Mouse (Mus musculus): ENCODE results near the gene Pdia4. TPM values are rescaled to one million over a fixed set of nuclear protein-coding genes. Genes with fewer than 3 reads are reported as not detected.

Pdia4 gene
- polyA plus RNA-seq, 1 experiment from 2014 or later = 351 TPM

DNA sequence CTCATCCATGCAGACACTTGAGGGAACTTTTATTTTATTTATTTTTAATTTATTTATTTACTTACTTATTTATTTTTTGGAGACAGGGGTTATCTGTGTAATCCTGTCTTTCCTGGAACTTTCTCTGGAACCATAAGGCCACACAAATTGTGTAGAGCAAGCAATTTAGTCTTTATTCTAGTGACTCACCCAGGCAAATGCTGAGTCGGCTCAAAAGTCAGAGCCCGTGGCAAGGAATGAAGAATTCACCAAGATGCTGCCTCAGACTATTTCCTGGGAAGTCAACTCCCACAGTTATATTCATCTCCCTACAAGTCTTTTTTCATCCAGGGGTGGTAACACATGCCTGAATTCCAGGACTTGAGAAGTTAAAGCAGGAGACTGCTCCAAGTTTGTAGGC, 7.7 kb downstream of the Pdia4 start:
- no peaks in the 10 kb centered on the region for H3K27me3 ChIP-seq (ENCODE audit: control insufficient read depth, insufficient read depth, low read length)
- 77% methylated on average over 2 of the region's 2 CpGs for WGBS
- H3K4me1 ChIP-seq (ENCODE audit: control insufficient read depth, insufficient read depth, low read length) = peaks cover 5% of the 10 kb centered on the region
- H3K36me3 ChIP-seq (ENCODE audit: control insufficient read depth, insufficient read depth, low read length) = peaks cover 74% of the 10 kb centered on the region
- no peak for ATAC-seq (ENCODE audit: low FRiP score, low TSS enrichment)
- no peak overlapping the region for H3K9ac ChIP-seq (ENCODE audit: low read depth, low read length)
- no peak overlapping the region for H3K4me2 ChIP-seq (replicated peaks; ENCODE audit: low read depth, low read length)
- no peaks in the 10 kb centered on the region for H3K9me3 ChIP-seq (ENCODE audit: control insufficient read depth, low read length)
- H3K27ac ChIP-seq (ENCODE audit: low read depth, low read length) = no peak overlapping the region
- no peak overlapping the region for H3K4me3 ChIP-seq (ENCODE audit: low read length)

DNA sequence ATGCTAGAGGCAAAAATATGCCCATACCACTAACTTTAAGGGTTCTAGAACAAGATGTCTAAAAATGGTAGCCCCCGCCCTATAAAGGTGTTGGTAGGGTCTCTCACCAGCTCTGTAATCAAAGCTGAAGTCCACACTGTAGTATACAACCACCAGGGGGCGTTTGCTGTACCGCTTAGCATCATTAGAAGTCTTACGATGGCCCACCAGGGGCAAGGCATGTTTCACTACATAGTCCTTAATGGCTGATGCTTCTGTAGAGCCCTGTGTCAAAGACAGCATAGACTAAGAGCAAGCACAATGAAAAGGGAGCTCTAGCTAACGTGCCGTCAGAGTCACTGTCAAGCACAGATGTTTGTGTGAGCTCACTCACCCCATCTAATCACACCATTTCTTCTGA, 14.2 kb downstream of the Pdia4 start:
- Histone ChIP-seq H3K27me3 (ENCODE audit: control insufficient read depth, insufficient read depth, low read length) (no peaks in the 10 kb centered on the region), H3K4me2 (replicated peaks; ENCODE audit: low read depth, low read length) (no peak overlapping the region), H3K4me1 (ENCODE audit: control insufficient read depth, insufficient read depth, low read length) (no peaks in the 10 kb centered on the region), H3K9ac (ENCODE audit: low read depth, low read length) (no peak overlapping the region), H3K36me3 (ENCODE audit: control insufficient read depth, insufficient read depth, low read length) (peaks cover 92% of the 10 kb centered on the region), H3K4me3 (ENCODE audit: low read length) (no peak overlapping the region), H3K27ac (ENCODE audit: low read depth, low read length) (no peak overlapping the region), H3K9me3 (ENCODE audit: control insufficient read depth, low read length) (no peaks in the 10 kb centered on the region)
- 50% methylated on average over 6 of the region's 6 CpGs for WGBS
- ATAC-seq (ENCODE audit: low FRiP score, low TSS enrichment) = peak; percentile 68

DNA sequence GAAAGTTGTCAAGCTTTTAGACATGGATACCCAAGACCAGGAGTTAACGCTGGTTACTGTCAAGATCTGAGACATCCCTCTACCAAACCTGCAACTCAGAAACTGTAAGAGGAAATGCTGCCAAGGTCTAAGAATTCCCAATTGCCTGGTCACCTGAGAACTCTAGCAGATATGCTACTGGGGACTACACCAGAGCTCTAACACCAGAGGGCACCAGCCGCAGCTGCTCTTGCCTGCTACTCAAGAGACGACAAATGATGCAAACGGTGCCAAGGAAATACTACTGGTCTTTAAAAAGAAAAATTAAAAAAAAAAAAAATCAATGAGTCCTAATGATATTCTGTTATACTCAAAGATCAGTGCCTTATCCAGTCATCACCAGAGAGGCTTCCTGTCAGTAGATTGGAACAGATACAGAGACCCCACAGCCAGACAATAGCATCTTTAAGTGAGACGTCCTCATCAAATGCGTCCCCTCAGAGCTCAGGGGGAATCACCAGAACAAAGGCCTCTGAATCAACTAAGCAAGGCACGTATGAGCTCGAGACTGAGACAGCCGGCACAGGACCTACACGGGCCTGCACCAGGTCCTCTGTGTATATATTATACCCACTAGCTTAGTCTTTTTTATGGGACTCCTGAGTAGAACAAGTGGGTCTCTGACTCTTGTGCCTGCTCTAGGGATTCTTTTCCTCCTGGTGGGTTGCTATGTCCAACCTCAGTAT, 19.0 kb downstream of the Pdia4 start:
- 70% methylated on average over 10 of the region's 10 CpGs for WGBS
- Histone ChIP-seq H3K27ac (ENCODE audit: low read depth, low read length) (no peak overlapping the region; the same call in 1 of the 2 replicates), H3K36me3 (ENCODE audit: control insufficient read depth, insufficient read depth, low read length) (peaks cover 46% of the 10 kb centered on the region), H3K4me2 (replicated peaks; ENCODE audit: low read depth, low read length) (no peak overlapping the region), H3K9me3 (ENCODE audit: control insufficient read depth, low read length) (no peaks in the 10 kb centered on the region), H3K27me3 (ENCODE audit: control insufficient read depth, insufficient read depth, low read length) (no peaks in the 10 kb centered on the region), H3K9ac (ENCODE audit: low read depth, low read length) (no peak overlapping the region), H3K4me1 (ENCODE audit: control insufficient read depth, insufficient read depth, low read length) (peaks cover under 1% of the 10 kb centered on the region; the same call in 1 of the 2 replicates), H3K4me3 (ENCODE audit: low read length) (no peak overlapping the region)
- no peak for ATAC-seq (ENCODE audit: low FRiP score, low TSS enrichment)

DNA sequence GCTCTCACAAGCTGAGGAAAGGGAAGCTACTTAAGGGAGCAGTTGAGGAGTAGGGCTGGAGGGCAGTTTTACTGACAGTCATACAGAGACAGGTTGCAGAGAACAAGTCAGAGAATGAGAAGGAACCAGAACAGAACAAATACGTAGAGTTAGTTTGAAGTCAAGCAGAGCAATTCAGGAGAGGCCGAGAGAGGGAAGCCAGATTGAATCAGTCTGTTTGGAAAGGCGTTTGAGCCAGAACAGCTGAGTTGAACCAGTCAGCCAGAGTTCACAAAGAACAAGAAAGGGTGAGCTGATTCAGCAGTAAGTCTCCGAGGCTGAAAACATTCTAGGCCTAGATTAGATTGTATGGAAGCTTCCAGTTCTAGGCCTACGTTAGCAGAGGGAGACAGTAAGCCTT, 19.9 kb downstream of the Pdia4 start:
- Histone ChIP-seq H3K27me3 (ENCODE audit: control insufficient read depth, insufficient read depth, low read length) (no peaks in the 10 kb centered on the region), H3K4me1 (ENCODE audit: control insufficient read depth, insufficient read depth, low read length) (peaks cover 5% of the 10 kb centered on the region; the same call in 1 of the 2 replicates), H3K36me3 (ENCODE audit: control insufficient read depth, insufficient read depth, low read length) (peaks cover 37% of the 10 kb centered on the region), H3K4me3 (ENCODE audit: low read length) (no peak overlapping the region), H3K27ac (ENCODE audit: low read depth, low read length) (no peak overlapping the region), H3K9me3 (ENCODE audit: control insufficient read depth, low read length) (no peaks in the 10 kb centered on the region), H3K9ac (ENCODE audit: low read depth, low read length) (no peak overlapping the region), H3K4me2 (replicated peaks; ENCODE audit: low read depth, low read length) (no peak overlapping the region)
- WGBS = 68% methylated on average over 5 of the region's 5 CpGs
- ATAC-seq (ENCODE audit: low FRiP score, low TSS enrichment) = no peak

GRCm38 (mm10) chr6:47792533-47792932, 20.7 kb downstream of the Pdia4 start:
- H3K9me3 ChIP-seq (ENCODE audit: control insufficient read depth, low read length) = no peaks in the 10 kb centered on the region
- H3K9ac ChIP-seq (ENCODE audit: low read depth, low read length) = no peak overlapping the region
- peaks cover 29% of the 10 kb centered on the region for H3K36me3 ChIP-seq (ENCODE audit: control insufficient read depth, insufficient read depth, low read length)
- H3K4me2 ChIP-seq (replicated peaks; ENCODE audit: low read depth, low read length) = no peak overlapping the region
- H3K27me3 ChIP-seq (ENCODE audit: control insufficient read depth, insufficient read depth, low read length) = no peaks in the 10 kb centered on the region
- H3K27ac ChIP-seq (ENCODE audit: low read depth, low read length) = no peak overlapping the region
- WGBS = 90% methylated on average over 2 of the region's 2 CpGs
- peaks cover 5% of the 10 kb centered on the region; the same call in 1 of the 2 replicates for H3K4me1 ChIP-seq (ENCODE audit: control insufficient read depth, insufficient read depth, low read length)
- no peak for ATAC-seq (ENCODE audit: low FRiP score, low TSS enrichment)
- no peak overlapping the region for H3K4me3 ChIP-seq (ENCODE audit: low read length)

DNA sequence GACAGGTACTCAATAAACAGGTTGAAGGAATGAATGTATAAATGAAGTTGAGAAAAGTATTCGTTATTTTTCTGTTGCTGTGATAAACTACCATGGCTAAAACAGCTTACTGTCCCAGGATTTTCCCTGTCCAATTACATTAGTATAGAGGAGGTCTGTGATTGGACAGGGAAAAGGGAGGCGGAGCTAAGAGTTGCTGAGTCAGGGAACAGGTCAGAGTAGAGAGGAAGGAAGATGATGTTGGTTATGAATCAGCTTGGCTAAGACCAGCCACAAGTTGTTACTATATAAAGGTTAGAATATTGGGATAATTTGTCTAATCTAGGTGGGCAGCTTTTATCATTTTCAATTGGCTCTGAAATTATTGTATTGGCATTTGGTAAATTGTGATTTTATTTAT, 22.5 kb downstream of the Pdia4 start:
- ATAC-seq (ENCODE audit: low FRiP score, low TSS enrichment) = no peak
- peaks cover 5% of the 10 kb centered on the region; the same call in 1 of the 2 replicates for H3K4me1 ChIP-seq (ENCODE audit: control insufficient read depth, insufficient read depth, low read length)
- WGBS = 62% methylated on average over 2 of the region's 2 CpGs
- no peak overlapping the region for H3K9ac ChIP-seq (ENCODE audit: low read depth, low read length)
- no peak overlapping the region for H3K4me3 ChIP-seq (ENCODE audit: low read length)
- no peak overlapping the region for H3K27ac ChIP-seq (ENCODE audit: low read depth, low read length)
- H3K9me3 ChIP-seq (ENCODE audit: control insufficient read depth, low read length) = no peaks in the 10 kb centered on the region
- H3K36me3 ChIP-seq (ENCODE audit: control insufficient read depth, insufficient read depth, low read length) = peaks cover 13% of the 10 kb centered on the region
- no peaks in the 10 kb centered on the region for H3K27me3 ChIP-seq (ENCODE audit: control insufficient read depth, insufficient read depth, low read length)
- H3K4me2 ChIP-seq (replicated peaks; ENCODE audit: low read depth, low read length) = no peak overlapping the region

GRCm38 (mm10) chr6:47788821-47789220, 24.4 kb downstream of the Pdia4 start:
- no peaks in the 10 kb centered on the region for H3K9me3 ChIP-seq (ENCODE audit: control insufficient read depth, low read length)
- no peaks in the 10 kb centered on the region for H3K27me3 ChIP-seq (ENCODE audit: control insufficient read depth, insufficient read depth, low read length)
- WGBS = 31% methylated on average over 3 of the region's 3 CpGs
- H3K4me2 ChIP-seq (replicated peaks; ENCODE audit: low read depth, low read length) = peak overlapping the region; percentile 51
- peak overlapping the region; percentile 48 for H3K4me3 ChIP-seq (ENCODE audit: low read length)
- peaks cover 5% of the 10 kb centered on the region; the same call in 1 of the 2 replicates for H3K4me1 ChIP-seq (ENCODE audit: control insufficient read depth, insufficient read depth, low read length)
- H3K9ac ChIP-seq (ENCODE audit: low read depth, low read length) = peak overlapping the region; percentile 71
- H3K36me3 ChIP-seq (ENCODE audit: control insufficient read depth, insufficient read depth, low read length) = no peaks in the 10 kb centered on the region
- H3K27ac ChIP-seq (ENCODE audit: low read depth, low read length) = peak overlapping the region; percentile 97
- ATAC-seq (ENCODE audit: low FRiP score, low TSS enrichment) = 0 out of 2 replicates have a peak, but pooled peaks have one; percentile 21

DNA sequence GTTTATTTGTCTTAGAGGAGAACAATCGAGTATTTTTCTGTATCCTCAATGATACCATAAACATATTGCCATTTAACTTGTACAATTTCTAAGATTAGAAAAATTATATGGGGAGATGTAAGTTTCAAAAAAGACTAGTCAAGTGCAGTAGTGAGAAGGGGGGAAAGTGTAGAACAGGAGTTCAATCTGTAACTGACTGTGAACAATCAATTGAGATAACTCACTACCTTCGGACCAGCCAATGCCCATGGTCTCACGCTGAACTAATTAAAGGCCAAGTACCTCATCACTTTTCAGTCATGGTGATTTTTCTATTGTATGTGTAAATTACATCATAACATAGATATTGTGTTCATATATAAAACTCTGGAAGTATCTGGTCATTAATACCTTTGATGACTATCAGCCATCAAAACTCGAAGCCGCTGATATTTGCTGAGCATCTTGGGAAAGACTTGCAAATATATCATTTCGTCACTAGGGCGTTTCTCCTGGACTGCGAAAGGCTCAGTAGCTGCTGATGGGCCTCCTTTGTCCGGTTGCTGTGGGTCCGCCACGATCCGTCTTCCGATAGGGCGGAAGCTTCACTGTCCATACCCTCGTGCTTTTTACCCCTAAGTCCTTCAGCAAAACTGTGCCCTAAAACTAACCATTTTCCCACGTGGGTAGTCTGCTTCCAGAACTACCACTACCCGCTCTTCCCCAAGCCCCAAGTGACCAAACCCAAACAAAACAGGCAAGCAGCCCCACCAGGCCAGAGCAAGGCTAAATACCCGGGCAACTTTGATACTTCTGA, 25.1 kb downstream of the Pdia4 start:
- ATAC-seq (ENCODE audit: low FRiP score, low TSS enrichment) = peak; percentile 96
- WGBS = 1% methylated on average over 18 of the region's 18 CpGs
- H3K9ac ChIP-seq (ENCODE audit: low read depth, low read length) = peak overlapping the region; percentile 71
- no peaks in the 10 kb centered on the region for H3K36me3 ChIP-seq (ENCODE audit: control insufficient read depth, insufficient read depth, low read length)
- peak overlapping the region; percentile 48 for H3K4me3 ChIP-seq (ENCODE audit: low read length)
- peak overlapping the region; percentile 51 for H3K4me2 ChIP-seq (replicated peaks; ENCODE audit: low read depth, low read length)
- H3K27me3 ChIP-seq (ENCODE audit: control insufficient read depth, insufficient read depth, low read length) = no peaks in the 10 kb centered on the region
- H3K9me3 ChIP-seq (ENCODE audit: control insufficient read depth, low read length) = no peaks in the 10 kb centered on the region
- peak overlapping the region; percentile 97 for H3K27ac ChIP-seq (ENCODE audit: low read depth, low read length)
- peaks cover 5% of the 10 kb centered on the region; the same call in 1 of the 2 replicates for H3K4me1 ChIP-seq (ENCODE audit: control insufficient read depth, insufficient read depth, low read length)
